Mouse (Mus musculus) mature B cell (primary cell): ENCODE data around the gene Rreb1.

Experiments used
- in situ Hi-C: fragments of 300-500 bp; cut with MboI; formaldehyde crosslinking; loops from 2 replicates; pipeline ENCODE4 v1.14.3; 2019

Gene Rreb1

DNA sequence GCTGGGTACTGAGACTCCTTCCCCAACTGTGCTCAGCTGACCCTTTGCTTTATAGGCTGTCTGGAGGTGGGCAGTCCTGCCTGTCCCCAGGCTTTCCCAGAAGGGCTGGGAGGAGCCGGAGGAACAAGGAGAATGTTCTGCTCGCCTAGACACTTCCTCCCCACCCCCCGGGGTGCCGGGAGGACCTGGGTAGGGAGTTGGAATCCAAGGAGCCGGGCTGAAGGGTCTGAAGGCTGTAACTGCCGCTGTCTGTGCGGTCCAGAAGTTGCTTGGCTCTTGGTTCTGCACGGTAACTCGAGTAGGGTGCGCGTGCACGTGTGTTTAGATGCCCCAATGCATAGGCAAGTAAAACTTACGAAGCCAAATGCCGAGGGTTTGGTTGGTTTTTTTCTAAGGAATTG, 75.8 kb downstream of the Rreb1 start:
- in situ Hi-C loops: no loop called here

DNA sequence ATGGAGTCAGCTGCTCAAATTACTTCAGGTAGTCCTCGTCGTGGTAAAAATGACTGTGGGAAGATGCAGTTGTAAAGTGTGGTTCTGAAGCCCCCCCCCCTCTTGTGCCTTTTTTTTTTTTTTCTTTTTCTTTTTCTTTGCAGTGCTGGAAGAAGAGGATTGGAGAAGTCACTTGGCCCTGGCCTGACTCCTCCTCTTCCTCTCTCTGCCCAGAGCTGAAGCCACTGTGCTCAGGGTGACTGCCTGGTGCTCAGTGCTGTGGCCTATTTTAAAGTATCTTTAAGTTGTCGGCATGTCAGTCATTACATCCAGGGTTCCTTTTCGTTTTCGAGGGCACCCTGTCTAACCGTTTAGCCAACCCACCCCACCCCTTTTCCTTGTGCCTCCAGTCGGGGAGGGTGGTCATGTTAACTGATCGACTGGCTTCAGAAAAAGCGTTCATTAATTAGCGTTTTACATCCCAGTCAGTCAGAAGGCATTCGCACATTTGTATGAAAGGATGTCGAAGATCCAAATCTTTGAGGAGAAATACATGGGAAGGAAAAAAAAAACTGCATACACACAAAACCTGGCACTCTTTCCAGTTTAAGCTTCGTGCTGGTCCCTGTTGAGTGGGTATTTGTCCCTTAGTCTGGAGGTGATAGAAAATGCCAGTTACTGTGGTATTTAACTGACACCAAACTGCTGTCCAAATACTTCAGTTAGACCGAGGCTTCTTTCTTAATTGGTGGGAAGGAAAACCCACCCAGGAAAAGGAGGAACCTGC, 76.4 kb downstream of the Rreb1 start:
- in situ Hi-C loops: no loop called here

DNA sequence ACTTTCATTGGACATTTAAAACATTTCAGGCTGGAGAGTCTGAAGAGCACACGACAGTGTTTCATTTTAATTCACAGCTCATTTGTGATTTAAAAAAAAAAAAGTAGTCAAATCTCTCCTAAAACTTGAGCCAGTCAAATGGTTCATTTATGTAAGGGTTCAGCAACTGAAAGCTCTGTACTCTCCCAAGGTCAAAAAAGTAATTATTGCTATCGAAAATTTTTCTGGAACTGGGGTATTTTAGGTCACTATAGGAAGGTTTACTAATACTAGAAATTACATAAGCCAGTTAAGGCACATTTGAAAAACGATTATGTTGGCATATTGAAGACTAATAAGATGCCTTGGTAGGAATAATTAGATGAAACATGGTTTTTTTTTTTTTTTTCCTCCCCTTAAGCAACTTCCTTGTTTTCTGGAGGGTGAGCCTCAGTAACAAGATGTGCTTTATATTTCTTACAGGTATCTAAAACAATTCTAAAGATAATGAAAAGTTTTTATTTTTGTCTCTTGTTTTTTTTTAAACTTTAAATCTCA, 77.1 kb downstream of the Rreb1 start:
- in situ Hi-C loops: no loop called here

GRCm38 (mm10) chr13:37855765-37856164, 77.6 kb downstream of the Rreb1 start:
- in situ Hi-C loops: no loop called here

- in situ Hi-C loops: no loop called here
Measured at GRCm38 (mm10) chr13:37856537-37856936, 78.3 kb downstream of the Rreb1 start.

- in situ Hi-C loops: no loop called here
Measured at GRCm38 (mm10) chr13:37857284-37858065, 79.3 kb downstream of the Rreb1 start.

- in situ Hi-C loops: no loop called here
Measured at GRCm38 (mm10) chr13:37858066-37858501, 79.9 kb downstream of the Rreb1 start.

- in situ Hi-C loops: no loop called here
Measured at GRCm38 (mm10) chr13:37858508-37858907, 80.3 kb downstream of the Rreb1 start.

GRCm38 (mm10) chr13:37859782-37860181, 81.6 kb downstream of the Rreb1 start:
- in situ Hi-C loops: no loop called here

DNA sequence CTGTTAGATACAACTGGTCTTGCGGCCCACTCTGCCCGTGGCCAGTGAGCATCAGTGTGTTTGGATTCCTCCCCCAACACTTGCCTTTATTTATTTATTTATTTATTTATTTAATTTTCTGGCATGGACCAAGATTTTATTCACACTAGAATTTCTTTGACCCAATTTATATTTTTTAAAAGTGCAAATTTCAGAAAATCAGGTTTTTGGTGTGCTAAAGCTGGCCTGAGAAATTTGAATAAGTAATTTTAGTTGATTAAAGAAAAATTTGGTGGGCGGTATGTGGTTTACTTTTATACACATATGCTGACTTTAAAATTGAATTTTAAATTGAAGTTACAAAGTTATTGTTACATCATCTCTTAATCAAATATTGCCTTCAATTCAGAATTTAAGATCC, 82.0 kb downstream of the Rreb1 start:
- in situ Hi-C loops: no loop called here

DNA sequence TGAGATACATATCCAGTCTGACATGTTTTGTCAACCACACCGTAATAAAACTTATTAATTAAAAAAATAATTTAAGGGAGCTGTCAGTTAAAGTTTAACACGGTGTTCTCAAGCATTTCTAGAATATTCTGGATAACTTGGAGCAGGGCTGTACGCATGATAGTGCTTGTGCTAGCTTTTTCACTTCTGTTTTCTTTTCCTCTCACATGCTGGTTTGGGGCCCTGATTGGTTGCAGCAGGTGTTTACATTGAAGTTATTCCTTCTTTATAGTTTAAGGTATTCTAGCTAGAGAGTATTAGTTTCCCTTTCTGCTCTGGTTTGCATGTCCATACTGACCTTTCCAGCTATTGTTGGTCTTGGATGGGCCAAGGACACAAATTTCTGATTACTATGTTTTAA, 82.6 kb downstream of the Rreb1 start:
- in situ Hi-C loops: no loop called here

DNA sequence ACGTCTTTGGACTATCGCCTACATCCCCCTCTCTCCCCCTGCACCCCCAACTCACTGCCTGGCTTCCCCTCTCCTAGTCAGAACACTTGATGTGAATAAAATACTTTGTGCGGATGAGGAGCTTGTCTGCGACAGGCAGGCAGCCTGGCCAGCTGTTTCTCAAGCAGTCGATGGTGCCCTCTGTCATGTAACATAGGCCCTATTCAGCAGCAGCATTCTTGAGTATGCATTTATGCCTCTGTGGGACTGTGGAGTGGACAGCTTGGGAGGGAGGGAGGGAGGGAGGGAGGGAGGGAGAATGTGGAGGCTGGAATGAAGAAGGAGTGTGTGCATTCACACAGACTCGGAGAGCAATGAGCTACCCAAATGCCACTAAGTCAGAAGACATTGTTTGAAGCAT, 84.3 kb downstream of the Rreb1 start:
- in situ Hi-C loops: no loop called here

- in situ Hi-C loops: no loop called here
Measured at GRCm38 (mm10) chr13:37863643-37864042, 85.4 kb downstream of the Rreb1 start.

DNA sequence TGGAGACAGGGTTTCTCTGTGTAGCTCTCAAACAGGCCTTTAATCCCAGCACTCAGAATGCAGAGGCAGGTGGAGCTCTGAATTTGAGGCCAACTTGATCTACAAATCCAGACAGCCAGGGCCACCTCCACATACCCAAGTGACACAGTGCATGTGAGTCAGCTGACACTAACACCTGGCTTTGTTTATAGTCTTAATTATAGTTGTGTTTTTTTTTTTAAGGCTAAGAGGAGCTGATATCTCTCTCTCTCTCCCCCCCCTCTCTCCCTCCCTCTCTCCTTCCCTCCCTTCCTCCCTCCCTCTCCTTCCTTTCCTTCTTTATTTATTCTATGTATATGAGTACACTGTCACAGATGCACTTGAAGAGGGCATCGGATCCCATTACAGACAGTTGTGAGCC, 86.5 kb downstream of the Rreb1 start:
- in situ Hi-C loops: no loop called here

DNA sequence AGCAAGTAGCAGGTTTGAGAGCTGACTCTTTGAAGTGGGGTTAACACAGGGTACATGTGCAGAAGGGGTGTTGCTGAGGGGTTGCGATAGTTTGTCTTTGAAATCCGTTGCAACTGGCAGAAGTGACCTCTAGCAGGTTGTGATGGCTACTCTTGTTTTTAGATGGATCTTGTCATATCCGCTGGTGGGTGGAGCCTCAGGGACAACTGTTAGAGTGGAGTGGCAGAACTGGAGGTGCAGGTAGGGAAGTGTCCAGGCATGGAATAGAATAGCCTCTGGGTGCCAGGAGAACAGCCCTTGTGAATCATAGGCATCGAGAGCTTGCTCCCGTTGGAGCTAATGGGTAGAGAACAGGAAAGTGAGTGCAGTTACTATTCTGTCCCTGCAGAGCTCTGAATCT, 88.1 kb downstream of the Rreb1 start:
- in situ Hi-C loops: no loop called here

DNA sequence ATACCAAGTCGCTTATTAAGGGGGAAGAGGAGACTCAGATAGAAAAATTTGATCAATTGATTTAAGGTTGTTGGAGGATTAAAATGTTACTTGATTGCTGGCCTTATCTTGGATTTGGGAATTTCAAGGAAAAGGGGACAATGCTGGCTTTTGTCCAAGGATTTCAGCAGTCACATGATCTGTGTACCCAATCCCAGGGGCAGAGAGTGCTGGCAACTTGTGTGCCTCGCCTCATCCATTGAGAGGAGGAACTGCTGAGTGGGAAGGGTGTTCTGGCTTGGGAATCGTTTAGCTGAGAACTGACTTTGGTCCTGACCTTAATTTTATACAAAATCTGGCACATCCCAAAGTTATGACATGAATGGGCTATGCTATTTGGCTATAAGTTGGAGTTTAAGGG, 88.6 kb downstream of the Rreb1 start:
- in situ Hi-C loops: no loop called here

GRCm38 (mm10) chr13:37870118-37870908, 92.1 kb downstream of the Rreb1 start:
- in situ Hi-C loops: no loop called here

GRCm38 (mm10) chr13:37872142-37872835, 94.1 kb downstream of the Rreb1 start:
- in situ Hi-C loops: no loop called here

DNA sequence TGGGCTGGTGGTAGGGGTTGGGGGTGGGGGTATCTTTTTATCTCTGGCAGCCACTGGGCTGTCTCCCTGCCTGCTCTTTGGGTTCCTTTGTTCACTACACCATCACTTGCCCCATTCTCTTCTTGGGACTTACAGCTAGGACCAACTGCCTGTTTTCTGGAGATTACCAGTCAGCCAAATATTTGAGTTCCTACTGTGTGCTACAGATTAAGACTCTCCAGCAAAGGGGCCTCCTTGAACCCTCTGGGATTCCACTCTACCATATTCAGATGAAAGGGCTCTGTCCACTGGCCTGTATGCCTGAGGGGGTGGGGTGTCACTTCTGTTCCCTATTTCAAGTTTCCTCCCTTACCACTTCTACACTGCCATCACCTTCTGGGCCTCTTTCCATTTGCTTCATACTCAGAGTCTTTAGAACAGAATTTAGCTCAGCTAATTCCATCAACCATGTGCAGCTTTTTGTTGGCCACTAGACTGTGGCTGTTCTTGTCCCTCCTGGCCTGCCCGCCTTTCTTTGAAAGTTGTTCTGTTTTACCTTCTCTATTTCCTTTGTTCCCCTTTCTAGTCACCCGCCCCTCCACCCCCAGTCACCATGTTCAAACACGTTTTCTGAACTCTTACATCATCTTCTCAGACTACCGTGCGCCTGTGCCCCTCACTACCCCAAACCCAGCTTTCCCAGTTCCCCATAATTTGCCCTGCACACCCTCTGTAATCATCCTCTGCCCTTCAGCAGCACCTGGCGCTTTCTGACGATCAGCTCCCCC, 95.1 kb downstream of the Rreb1 start:
- in situ Hi-C loops: no loop called here

DNA sequence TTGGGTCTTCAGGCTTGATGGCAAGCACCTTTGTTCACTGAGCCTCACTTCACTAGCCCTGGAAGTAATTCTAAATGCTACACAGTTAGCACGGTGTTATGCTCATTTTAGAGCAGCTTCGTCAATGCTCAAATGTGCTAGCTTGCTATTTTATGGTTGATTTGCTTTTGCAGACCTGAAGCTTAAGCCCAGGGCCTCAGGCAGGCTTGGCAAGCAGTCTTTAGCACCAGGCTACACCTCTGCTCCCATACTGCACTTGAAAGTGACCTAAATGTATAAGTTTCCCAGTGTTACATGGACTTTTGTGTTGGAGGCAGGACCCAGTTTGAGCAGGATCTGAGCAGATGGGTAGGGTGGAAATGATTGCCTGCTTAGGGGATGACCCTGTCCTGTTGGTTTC, 97.7 kb downstream of the Rreb1 start:
- in situ Hi-C loops: no loop called here

DNA sequence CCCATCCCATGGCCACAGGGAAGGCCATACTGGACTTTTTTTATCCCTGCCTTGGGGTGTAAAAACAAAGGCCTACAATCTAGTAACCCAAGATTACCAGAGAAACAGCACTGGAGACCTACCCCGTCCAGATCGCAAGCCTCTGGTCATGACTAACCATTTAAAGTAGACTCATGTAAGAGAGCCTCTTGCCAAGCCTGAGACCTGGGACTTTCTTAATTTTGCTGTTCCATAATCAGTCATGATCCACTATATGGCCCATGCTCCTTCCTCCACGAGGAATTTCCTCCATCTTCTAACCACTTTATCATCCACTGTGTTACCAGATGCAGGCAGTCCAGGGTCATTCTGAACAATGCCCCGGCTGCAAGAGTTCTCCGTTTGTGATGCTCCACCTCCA, 98.2 kb downstream of the Rreb1 start:
- in situ Hi-C loops: no loop called here
